Mouse (Mus musculus): ENCODE results near the gene Tspan8. TPM values are rescaled to one million over a fixed set of nuclear protein-coding genes. Genes with fewer than 3 reads are reported as not detected.

Tspan8 gene
- polyA plus RNA-seq, 1 experiment = 72.3 TPM

DNA sequence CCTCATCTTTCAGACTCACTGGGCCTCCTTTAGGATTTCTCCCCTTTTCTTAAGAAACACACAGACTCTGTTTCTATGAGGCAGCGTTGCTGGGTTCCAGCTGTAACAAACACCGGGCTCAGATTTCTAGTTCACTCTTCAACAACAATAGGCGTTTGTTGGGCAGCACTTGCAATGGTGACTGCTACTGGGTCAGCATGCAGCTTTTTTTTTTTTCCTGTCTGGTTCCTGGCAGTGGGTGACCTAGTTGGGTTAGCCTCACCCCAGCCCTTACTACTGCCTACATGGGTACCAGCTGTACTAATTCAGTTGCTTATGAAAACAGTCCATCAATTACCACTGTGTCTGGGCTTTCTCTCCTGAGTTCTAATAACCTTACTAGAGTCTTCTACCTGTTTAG, 14.1 kb downstream of the Tspan8 start:
- TF ChIP-seq POLR2A (IDR thresholded peaks at IDR 0.05; ENCODE audit: low read depth, low read length) = no peak
- no peak for TF ChIP-seq CTCF (IDR thresholded peaks at IDR 0.05; ENCODE audit: extremely low read depth, insufficient read length, insufficient replicate concordance, low read depth, low read length)
- H3K4me3 ChIP-seq (ENCODE audit: low read depth, low read length) = no peak overlapping the region
- 84% methylated on average over 3 of the region's 3 CpGs for WGBS
- peaks cover 52% of the 10 kb centered on the region for H3K36me3 ChIP-seq (ENCODE audit: control insufficient read depth, insufficient read depth, low read length)
- H3K27me3 ChIP-seq (ENCODE audit: control insufficient read depth, insufficient read depth, low read length) = no peaks in the 10 kb centered on the region
- H3K4me1 ChIP-seq (ENCODE audit: control insufficient read depth, insufficient read depth, insufficient read length, low read length) = peaks cover 13% of the 10 kb centered on the region; the same call in 1 of the 2 replicates
- peak overlapping the region; percentile 45 for H3K27ac ChIP-seq (ENCODE audit: insufficient read depth, low read depth, low read length)

DNA sequence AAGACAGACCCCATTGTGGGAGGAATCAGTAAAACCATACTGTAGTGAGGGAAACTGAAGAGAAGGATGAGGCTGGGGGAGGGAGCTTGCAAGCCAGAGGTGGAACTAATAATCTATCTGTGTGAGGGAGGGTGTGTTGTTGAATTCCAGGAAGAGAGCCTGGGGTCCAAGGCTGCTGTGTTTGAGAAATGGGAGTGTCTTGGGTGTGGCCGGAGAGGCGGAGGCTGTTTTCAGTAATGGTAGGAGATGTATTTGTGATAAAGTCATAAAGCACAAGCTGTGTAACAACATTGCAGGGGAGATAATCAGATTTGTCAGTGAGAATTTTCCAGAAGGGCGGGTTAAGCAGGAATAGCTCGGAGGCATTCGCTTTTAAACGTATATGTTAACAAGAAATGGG, 17.4 kb downstream of the Tspan8 start:
- WGBS = 26% methylated on average over 6 of the region's 6 CpGs
- Histone ChIP-seq H3K27me3 (ENCODE audit: control insufficient read depth, insufficient read depth, low read length) (no peaks in the 10 kb centered on the region), H3K36me3 (ENCODE audit: control insufficient read depth, insufficient read depth, low read length) (peaks cover 65% of the 10 kb centered on the region), H3K27ac (ENCODE audit: insufficient read depth, low read depth, low read length) (peak overlapping the region; percentile 78), H3K4me1 (ENCODE audit: control insufficient read depth, insufficient read depth, insufficient read length, low read length) (peaks cover 9% of the 10 kb centered on the region; the same call in 1 of the 2 replicates), H3K4me3 (ENCODE audit: low read depth, low read length) (no peak overlapping the region)
- TF ChIP-seq POLR2A (IDR thresholded peaks at IDR 0.05; ENCODE audit: low read depth, low read length) (no peak), CTCF (IDR thresholded peaks at IDR 0.05; ENCODE audit: extremely low read depth, insufficient read length, insufficient replicate concordance, low read depth, low read length) (no peak)

- Histone ChIP-seq H3K27me3 (ENCODE audit: control insufficient read depth, insufficient read depth, low read length) (no peaks in the 10 kb centered on the region), H3K36me3 (ENCODE audit: control insufficient read depth, insufficient read depth, low read length) (peaks cover 44% of the 10 kb centered on the region), H3K4me1 (ENCODE audit: control insufficient read depth, insufficient read depth, insufficient read length, low read length) (no peaks in the 10 kb centered on the region), H3K4me3 (ENCODE audit: low read depth, low read length) (no peak overlapping the region), H3K27ac (ENCODE audit: insufficient read depth, low read depth, low read length) (no peak overlapping the region)
- TF ChIP-seq CTCF (IDR thresholded peaks at IDR 0.05; ENCODE audit: extremely low read depth, insufficient read length, insufficient replicate concordance, low read depth, low read length) (no peak), POLR2A (IDR thresholded peaks at IDR 0.05; ENCODE audit: low read depth, low read length) (no peak)
- 60% methylated on average over 18 of the region's 18 CpGs for WGBS
Observed at GRCm38 (mm10) chr10:115846930-115847329, 30.3 kb downstream of the Tspan8 start.

DNA sequence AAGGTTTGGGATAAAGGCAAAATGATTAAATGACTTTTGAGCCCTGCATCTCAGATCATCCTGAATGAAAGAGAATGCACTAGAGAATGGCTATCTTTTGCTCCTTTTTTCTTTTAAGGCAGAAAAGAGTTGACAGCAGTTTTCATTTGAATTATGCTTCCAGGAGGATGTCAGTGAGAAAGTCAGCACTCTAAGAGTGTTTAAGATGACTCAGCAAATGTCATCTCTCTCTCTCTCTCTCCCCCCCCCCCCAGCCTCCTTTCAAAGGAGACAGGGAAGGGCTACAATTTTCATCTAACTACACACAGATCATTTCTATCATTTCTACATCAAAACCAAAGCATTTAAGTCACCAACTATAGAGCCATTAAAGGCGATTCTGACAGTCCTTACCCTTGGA, 31.9 kb downstream of the Tspan8 start:
- WGBS = 96% methylated on average over 1 of the region's 1 CpGs
- peaks cover 36% of the 10 kb centered on the region for H3K36me3 ChIP-seq (ENCODE audit: control insufficient read depth, insufficient read depth, low read length)
- no peak overlapping the region for H3K4me3 ChIP-seq (ENCODE audit: low read depth, low read length)
- H3K4me1 ChIP-seq (ENCODE audit: control insufficient read depth, insufficient read depth, insufficient read length, low read length) = no peaks in the 10 kb centered on the region
- no peaks in the 10 kb centered on the region for H3K27me3 ChIP-seq (ENCODE audit: control insufficient read depth, insufficient read depth, low read length)
- no peak for TF ChIP-seq CTCF (IDR thresholded peaks at IDR 0.05; ENCODE audit: extremely low read depth, insufficient read length, insufficient replicate concordance, low read depth, low read length)
- no peak for TF ChIP-seq POLR2A (IDR thresholded peaks at IDR 0.05; ENCODE audit: low read depth, low read length)
- no peak overlapping the region for H3K27ac ChIP-seq (ENCODE audit: insufficient read depth, low read depth, low read length)

DNA sequence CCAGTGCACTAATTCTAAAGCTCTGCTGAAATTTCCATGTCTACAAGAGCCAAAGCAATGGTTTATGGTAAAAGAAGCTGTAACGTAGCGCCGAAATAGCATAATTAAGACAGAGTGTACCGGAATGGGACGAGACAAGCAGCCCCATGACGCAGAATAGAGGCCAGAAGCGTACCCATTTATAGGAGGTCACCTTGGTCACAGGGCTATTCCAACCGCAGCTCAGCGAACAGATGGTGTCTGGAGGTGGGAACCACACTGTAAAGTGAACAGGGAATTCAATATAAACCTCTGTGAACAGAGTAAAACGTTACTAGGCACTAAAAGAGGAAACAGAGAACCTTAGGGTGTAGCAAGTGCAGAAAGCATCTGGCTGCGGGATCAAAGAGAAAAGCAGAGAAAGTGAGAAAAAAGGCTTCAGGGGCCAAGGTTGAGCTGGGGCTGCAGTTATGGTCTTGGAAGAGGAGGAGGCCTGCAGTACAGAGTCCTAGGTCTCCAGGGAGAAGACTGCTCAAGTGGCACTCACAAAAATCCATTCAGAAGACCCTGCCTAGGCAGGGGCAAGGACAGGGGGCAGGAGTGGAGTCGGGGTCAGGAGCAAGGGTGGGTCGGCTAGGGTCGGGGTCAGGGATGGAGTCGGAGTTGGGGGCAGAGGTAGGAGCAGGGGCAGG, 43.7 kb downstream of the Tspan8 start:
- no peaks in the 10 kb centered on the region for H3K36me3 ChIP-seq (ENCODE audit: control insufficient read depth, insufficient read depth, low read length)
- H3K27me3 ChIP-seq (ENCODE audit: control insufficient read depth, insufficient read depth, low read length) = no peaks in the 10 kb centered on the region
- no peaks in the 10 kb centered on the region for H3K4me1 ChIP-seq (ENCODE audit: control insufficient read depth, insufficient read depth, insufficient read length, low read length)
- no peak overlapping the region for H3K27ac ChIP-seq (ENCODE audit: insufficient read depth, low read depth, low read length)
- WGBS = 81% methylated on average over 15 of the region's 15 CpGs
- no peak for TF ChIP-seq CTCF (IDR thresholded peaks at IDR 0.05; ENCODE audit: extremely low read depth, insufficient read length, insufficient replicate concordance, low read depth, low read length)
- TF ChIP-seq POLR2A (IDR thresholded peaks at IDR 0.05; ENCODE audit: low read depth, low read length) = no peak
- H3K4me3 ChIP-seq (ENCODE audit: low read depth, low read length) = no peak overlapping the region

DNA sequence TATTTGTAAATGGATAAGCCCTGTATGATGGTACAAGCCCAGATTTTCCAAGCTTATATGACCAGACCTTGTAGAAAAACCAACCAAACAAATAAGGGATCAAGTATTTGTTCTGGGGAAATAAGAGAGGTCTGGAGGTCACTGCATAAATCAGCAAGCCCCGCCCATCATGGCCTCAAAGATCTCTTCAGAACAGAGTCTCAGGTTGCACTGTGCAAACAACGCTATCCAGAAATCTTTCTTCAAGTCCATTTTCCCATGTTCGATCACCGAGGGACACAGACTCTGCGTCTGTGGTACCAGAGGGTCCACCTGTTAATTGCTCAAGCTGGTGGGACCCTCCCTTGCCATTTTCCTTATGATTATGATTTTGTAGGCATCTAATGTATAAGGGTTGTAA, 45.3 kb downstream of the Tspan8 start:
- Histone ChIP-seq H3K4me1 (ENCODE audit: control insufficient read depth, insufficient read depth, insufficient read length, low read length) (no peaks in the 10 kb centered on the region), H3K27me3 (ENCODE audit: control insufficient read depth, insufficient read depth, low read length) (no peaks in the 10 kb centered on the region), H3K27ac (ENCODE audit: insufficient read depth, low read depth, low read length) (no peak overlapping the region), H3K4me3 (ENCODE audit: low read depth, low read length) (peak overlapping the region; percentile 6; the same call in 1 of the 2 replicates), H3K36me3 (ENCODE audit: control insufficient read depth, insufficient read depth, low read length) (no peaks in the 10 kb centered on the region)
- TF ChIP-seq CTCF (IDR thresholded peaks at IDR 0.05; ENCODE audit: extremely low read depth, insufficient read length, insufficient replicate concordance, low read depth, low read length) = no peak
- no peak for TF ChIP-seq POLR2A (IDR thresholded peaks at IDR 0.05; ENCODE audit: low read depth, low read length)
- 31% methylated on average over 5 of the region's 5 CpGs for WGBS

GRCm38 (mm10) chr10:115882757-115883156, 66.1 kb downstream of the Tspan8 start:
- H3K27ac ChIP-seq (ENCODE audit: insufficient read depth, low read depth, low read length) = no peak overlapping the region
- TF ChIP-seq POLR2A (IDR thresholded peaks at IDR 0.05; ENCODE audit: low read depth, low read length) = no peak
- no peak for TF ChIP-seq CTCF (IDR thresholded peaks at IDR 0.05; ENCODE audit: extremely low read depth, insufficient read length, insufficient replicate concordance, low read depth, low read length)
- WGBS = 92% methylated on average over 5 of the region's 5 CpGs
- H3K27me3 ChIP-seq (ENCODE audit: control insufficient read depth, insufficient read depth, low read length) = no peaks in the 10 kb centered on the region
- H3K4me1 ChIP-seq (ENCODE audit: control insufficient read depth, insufficient read depth, insufficient read length, low read length) = no peaks in the 10 kb centered on the region
- no peak overlapping the region for H3K4me3 ChIP-seq (ENCODE audit: low read depth, low read length)
- H3K36me3 ChIP-seq (ENCODE audit: control insufficient read depth, insufficient read depth, low read length) = no peaks in the 10 kb centered on the region

All from small intestine, adult 2 months (tissue).